Mouse (Mus musculus) left cerebral cortex, postnatal 14 days (tissue): Measurements from ENCODE around the gene Utrn. TPM values are rescaled to one million over a fixed set of nuclear protein-coding genes. Genes with fewer than 3 reads are reported as not detected.
A peak's percentile ranks its signal among the peaks of the same experiment; 100 is the strongest.

Experiments used
- DNase-seq, 2 experiments: peaks; one replicate each; pipeline ENCODE4 v3.0.0; 2021 to 2022; ENCODE audit warnings: low spot score in 2 of 2, mixed read lengths in 1 of 2
- intact Hi-C: fragments of 180-260 bp; cut with DNase I; formaldehyde crosslinking; loops from one replicate; pipeline ENCODE4 v1.15.1; 2025
- total RNA-seq, 2 experiments: library from RNA; stranded (reverse); gene quantifications; 2 replicates each; pipeline ENCODE4 v1.2.3; 2021

Gene Utrn
- total RNA-seq, 2 experiments from 2014 or later = 47.9 to 50.3 TPM

- intact Hi-C loops = no loop called here
Measured at GRCm38 (mm10) chr10:12423994-12424725, 445.0 kb downstream of the Utrn start.

GRCm38 (mm10) chr10:12414967-12415366, 454.2 kb downstream of the Utrn start:
- intact Hi-C loops = no loop called here
- no peak for DNase-seq

More at GRCm38 (mm10) chr10:12423994-12424725, 445.0 kb downstream of the Utrn start:
- no peak for DNase-seq

GRCm38 (mm10) chr10:12406338-12407110, 462.6 kb downstream of the Utrn start:
- intact Hi-C loops = no loop called here
- DNase-seq = no peak

- no peak for DNase-seq
- intact Hi-C loops = no loop called here
Measured at GRCm38 (mm10) chr10:12399450-12399849, 469.7 kb downstream of the Utrn start.

GRCm38 (mm10) chr10:12380139-12380538, 489.0 kb downstream of the Utrn start:
- intact Hi-C loops = no loop called here
- DNase-seq = no peak

GRCm38 (mm10) chr10:12379123-12379522, 490.0 kb downstream of the Utrn start:
- no peak for DNase-seq
- intact Hi-C loops = no loop called here

GRCm38 (mm10) chr10:12377727-12378126, 491.4 kb downstream of the Utrn start:
- DNase-seq = no peak
- intact Hi-C loops = no loop called here

DNA sequence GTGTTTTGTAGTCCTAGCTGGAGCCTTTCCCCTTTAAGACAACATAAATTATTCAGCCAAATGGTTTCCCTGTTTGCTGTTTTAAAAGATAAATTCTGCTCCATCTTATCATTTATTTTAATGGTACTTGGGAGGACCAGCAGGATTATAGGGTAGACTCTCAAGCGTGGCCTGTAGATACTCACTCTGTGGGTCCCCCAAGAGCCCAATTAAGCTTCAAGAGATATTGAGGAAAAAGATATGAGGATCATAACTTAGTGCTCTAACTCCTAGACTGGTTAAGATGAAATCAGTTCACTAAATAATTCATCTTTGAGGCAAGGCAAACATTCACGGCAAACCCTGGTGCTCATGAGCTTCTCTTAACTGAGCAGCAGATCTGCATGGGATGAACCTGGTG, 493.1 kb downstream of the Utrn start:
- DNase-seq = no peak
- intact Hi-C loops = no loop called here

DNA sequence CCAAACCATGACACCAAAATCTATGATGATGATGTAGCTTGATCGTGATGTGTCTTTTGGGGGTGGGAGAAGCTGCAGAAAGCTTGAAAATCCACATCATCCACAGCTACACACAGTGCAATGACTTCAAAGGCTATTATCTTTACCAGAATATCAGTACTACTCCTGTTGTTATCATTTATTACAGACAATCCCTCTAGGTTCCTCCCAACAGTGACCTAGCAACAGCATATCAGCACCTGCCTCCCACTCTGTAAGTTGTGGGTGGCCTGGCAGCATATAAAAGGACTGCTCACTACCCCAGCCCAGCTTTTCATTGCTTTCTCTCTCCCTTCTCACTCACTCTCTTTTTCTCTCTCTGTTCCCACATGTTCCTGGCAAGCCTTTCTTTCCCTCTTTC, 494.4 kb downstream of the Utrn start:
- intact Hi-C loops = no loop called here
- no peak for DNase-seq

- peak in 1 of 2 experiments; percentile 49 for DNase-seq
- intact Hi-C loops = no loop called here
Measured at GRCm38 (mm10) chr10:12354556-12354955, 514.6 kb downstream of the Utrn start.

- intact Hi-C loops = no loop called here
Measured at GRCm38 (mm10) chr10:12354106-12354505, 515.1 kb downstream of the Utrn start.

GRCm38 (mm10) chr10:12339704-12340558, 529.2 kb downstream of the Utrn start:
- intact Hi-C loops = no loop called here
- peak in 1 of 2 experiments; percentile 28 for DNase-seq

More at GRCm38 (mm10) chr10:12354106-12354505, 515.1 kb downstream of the Utrn start:
- DNase-seq = peak in 1 of 2 experiments; percentile 27

DNA sequence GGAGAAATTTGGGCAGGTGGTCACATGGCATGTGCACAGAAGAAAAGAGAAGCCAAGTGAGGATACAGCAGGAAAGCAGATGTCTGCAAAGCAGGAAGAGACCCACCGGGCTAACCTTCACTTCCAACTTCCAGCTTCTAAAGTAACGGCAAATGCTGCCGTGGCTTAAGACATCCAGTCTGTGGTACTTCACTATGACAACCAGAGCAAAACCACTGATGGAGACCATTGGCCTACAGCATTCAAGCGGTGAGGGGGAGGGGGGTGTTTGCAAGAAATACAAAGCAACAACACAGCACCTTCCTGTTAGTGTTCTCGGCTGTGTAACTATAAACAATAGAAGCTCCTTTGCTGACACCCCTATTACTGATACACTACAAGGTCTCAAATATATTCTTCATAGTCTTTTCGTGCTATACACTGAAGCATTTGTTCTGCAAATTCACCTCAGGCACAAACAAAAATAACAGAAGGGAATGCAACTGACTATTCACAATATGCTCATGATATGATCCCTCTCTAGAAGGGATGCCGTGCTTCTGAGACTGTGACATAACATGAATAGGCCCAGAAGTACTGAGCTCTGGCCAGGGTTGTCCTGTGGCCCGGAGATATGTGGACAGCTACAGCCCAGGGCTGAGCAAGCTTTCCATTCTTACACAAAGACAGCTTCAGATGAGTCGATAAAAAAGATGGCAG, 530.0 kb downstream of the Utrn start:
- peak in 1 of 2 experiments; percentile 14 for DNase-seq

More for the DNA sequence above, 530.0 kb downstream of the Utrn start:
- intact Hi-C loops = no loop called here

Other genes with a start within 250 kb of the Utrn start
- gene Stx11, start 94.9 kb upstream of the Utrn start, total RNA-seq = under 1 TPM; 0.21 to 0.35 TPM
- gene Sf3b5, start 136.0 kb upstream of the Utrn start, total RNA-seq = 1 to 10 TPM; 8.2 to 8.9 TPM
- gene Plagl1, start 191.1 kb upstream of the Utrn start, total RNA-seq = 10 to 100 TPM; 14.6 to 25.2 TPM